Mouse (Mus musculus) ovary, adult 2 months (tissue): ENCODE measurements around the gene Ypel1. TPM values are rescaled to one million over a fixed set of nuclear protein-coding genes. Genes with fewer than 3 reads are reported as not detected.

Source experiments
- polyA plus RNA-seq: library from polyadenylated mRNA; depleted of rRNA; stranded (reverse); fragments of >200 nt; gene quantifications from 2 replicates; pipeline ENCODE4 v1.2.3, GENCODE M21; 2012; rRNA removed

Gene Ypel1
- polyA plus RNA-seq: 8.8 and 10.2 TPM in 2 replicates

DNA sequence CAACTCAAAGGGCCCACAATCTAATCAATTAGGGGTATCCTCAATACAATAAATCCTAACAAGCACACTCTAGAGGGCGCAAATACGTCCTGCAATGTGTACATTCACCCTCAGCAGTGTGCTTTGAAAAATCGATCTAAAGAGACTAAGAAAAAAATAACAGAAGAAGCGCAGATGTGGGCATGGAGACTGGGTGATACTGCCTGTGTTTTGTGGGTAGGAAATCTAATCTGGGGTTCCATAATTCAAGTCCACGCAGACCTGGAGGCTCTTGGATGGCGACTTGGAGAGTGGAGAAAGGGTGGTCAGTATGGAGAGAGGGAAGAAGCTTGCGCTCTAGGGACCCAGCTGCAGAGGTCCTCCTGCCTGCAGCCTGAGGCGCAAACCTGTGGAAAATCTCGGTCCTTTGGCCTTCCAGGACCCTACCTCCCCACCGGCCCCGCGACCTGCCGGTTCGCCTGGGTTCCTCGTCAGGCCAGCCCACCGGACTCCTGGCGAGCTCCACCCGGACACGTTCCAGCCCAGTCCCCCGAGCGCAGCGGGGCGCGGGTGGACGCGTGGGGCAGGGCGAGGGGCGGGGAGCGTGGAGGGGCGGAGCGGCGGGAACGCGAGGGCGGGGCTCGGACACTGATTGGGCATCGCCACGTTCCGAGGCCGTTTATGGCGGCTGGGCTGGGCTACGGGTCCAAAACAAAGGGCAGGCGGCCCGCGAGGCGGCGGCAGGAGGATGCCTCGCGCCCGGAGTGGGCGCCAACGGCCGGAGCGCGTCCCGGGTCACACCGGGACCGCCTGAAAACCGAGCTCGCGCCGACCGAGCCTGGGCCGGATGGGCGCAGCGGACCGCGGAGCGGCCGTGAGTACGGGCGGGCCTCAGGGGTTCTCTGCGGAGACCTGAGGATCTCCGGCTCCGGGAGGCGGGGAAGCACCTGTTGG lies at the start of gene Ypel1:
TSS of gene Ypel1 (plus strand) at position 186 of the 933 bp plus-strand sequence.

DNA sequence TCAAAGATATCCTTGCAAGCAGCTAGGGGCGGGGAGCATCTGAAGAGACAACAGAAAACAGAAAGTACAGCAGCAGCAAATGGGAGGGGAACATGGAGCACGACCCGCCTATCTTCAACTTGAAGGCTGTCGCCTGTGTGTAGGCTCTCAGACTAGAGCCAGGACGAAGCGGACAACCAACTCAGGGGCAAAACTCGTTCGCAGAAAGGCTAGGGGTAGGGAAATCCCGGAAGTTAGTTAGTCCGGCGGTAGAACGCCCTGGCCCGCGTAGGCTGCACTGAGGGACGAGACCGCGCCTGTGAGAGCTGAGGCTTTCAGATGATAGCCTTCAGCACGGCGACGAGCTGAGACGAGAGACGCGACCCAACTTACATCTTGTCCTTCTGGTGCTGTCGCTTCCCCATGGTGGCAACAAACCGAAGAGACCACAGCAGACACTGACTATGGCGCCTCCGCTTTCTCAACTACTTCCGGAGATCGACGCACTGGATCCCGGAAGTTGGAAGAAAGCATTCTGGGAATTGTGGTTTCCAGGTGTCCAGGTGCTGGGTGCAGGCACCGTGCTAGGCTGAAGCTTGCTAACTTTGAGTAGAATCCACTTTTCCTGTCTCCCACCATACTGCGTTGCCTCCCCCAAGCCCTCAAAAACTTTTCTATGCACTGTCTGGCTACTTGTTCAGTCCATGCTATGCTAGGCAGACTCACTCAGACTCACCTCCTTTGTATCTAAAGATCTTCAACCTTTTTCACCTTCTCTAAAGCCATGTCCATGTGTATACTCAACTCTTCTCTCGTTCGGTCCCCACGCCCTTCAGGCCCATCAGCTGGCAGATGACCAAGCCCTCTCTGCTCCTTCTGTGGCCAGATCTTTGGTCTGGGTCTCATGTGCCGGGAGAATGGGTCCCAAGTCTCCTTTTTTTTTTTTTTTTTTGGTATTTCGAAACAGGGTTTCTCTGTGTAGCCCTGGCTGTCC lies 41.6 kb downstream of the Ypel1 start, which contains the start of gene Ppil2:
TSS of gene Ppil2 (minus strand) at position 487 of the 973 bp plus-strand sequence.

DNA sequence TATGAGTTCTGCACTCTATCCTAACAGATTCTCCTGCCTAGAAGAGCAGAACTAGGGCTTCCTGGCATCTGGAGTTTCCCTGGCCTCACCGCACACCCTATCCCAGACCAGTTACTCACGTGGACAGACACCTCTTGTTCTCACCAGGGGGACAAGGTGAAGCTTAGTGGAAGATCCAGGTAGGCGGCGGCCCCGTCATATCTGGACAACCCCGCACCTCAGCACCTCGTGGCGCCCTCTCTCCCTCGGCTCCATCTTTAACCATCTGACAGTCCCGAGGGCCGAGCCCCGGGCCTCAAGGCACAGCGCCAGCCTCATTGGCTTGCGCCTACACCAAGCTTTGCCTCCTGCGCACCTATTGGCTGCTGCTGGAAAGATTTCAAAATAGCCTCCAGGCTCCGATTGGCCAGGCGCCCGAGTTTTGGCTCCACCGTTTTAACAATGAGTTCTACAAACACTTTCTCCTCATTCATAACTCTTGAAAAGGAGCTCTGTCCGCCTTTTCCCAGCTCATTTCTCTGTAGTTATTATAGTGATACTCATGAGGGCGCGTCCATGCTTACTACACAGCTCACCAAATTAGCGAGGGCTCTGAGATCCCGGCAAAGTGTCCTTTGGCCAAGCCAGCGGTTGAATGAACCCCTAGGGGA lies 55.5 kb downstream of the Ypel1 start, which contains the start of gene 2610318N02Rik:
TSS of gene 2610318N02Rik (minus strand) at position 297 of the 650 bp plus-strand sequence.

DNA sequence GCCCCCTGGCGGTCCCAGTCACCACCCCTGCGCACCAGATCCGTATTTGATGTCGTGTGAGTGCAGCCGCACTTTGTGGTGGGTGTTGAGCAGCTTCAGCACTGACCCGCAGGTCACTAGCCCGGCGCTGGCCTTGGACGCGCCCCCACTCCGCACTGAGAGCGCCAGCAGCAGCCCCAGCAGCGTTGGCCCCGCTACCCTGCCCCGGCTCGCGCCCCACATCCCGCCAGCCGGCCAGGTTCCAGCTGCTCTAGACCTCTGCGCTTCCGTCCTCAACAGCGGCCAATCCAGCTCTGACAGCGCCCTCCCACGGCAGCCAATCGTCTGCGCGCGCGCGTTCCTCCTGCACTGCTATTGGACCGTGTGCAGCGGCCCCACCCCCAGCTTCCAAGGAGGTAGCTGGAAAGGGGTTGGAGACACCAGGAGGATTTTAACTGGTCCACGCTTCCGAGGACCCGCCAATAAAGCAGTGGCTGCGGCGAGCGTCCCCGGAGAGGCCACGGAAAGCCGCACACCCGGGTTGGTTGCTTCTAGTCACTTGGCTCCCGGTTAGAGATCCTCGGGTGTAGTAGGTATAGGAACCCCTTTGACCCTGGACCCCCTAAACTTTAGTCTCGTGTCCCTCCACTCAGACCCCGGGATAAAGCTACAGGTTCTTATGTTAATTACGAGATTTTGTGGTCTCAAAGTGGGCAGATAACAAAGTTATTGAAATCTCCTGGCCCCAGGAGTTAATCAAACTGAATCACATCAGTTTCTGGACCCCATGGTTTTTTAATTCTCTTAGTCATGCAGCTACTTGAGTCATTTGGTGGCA lies 62.8 kb downstream of the Ypel1 start, which contains the start of gene Sdf2l1:
TSS of gene Sdf2l1 (minus strand) at position 295 of the 817 bp plus-strand sequence.

Other genes starting within 250 kb of the Ypel1 start
- gene Spag6l, start 240.2 kb upstream of the Ypel1 start, polyA plus RNA-seq: 5.6 and 7.6 TPM in 2 replicates
- not detected in 2 replicates for gene Igll1, start 205.7 kb upstream of the Ypel1 start, polyA plus RNA-seq
- 75.9 and 98.6 TPM in 2 replicates for gene Top3b, start 199.0 kb upstream of the Ypel1 start, polyA plus RNA-seq
- 7.5 and 8.8 TPM in 2 replicates for gene Vpreb1, start 198.9 kb upstream of the Ypel1 start, polyA plus RNA-seq
- 19.4 and 22.2 TPM in 2 replicates for gene Ppm1f, start 173.2 kb upstream of the Ypel1 start, polyA plus RNA-seq
- gene Mapk1, start 86.3 kb upstream of the Ypel1 start, polyA plus RNA-seq: 75.4 and 80.2 TPM in 2 replicates
- gene Ppil2, start 41.6 kb downstream of the Ypel1 start, polyA plus RNA-seq: 98.1 and 102 TPM in 2 replicates
- gene 2610318N02Rik, start 55.5 kb downstream of the Ypel1 start, polyA plus RNA-seq: 3.1 and 3.6 TPM in 2 replicates
- gene Sdf2l1, start 62.7 kb downstream of the Ypel1 start, polyA plus RNA-seq: 120 and 187 TPM in 2 replicates
- gene Ydjc, start 74.9 kb downstream of the Ypel1 start, polyA plus RNA-seq: 27.1 and 39.3 TPM in 2 replicates
- 1.2 and 1.8 TPM in 2 replicates for gene Ccdc116, start 77.5 kb downstream of the Ypel1 start, polyA plus RNA-seq
- gene Ube2l3, start 133.0 kb downstream of the Ypel1 start, polyA plus RNA-seq: 58.7 and 63.1 TPM in 2 replicates
- gene Rimbp3, start 138.9 kb downstream of the Ypel1 start, polyA plus RNA-seq: 0.12 and 0.17 TPM in 2 replicates
- gene Hic2, start 163.9 kb downstream of the Ypel1 start, polyA plus RNA-seq: 3.6 and 4.5 TPM in 2 replicates
- gene Tmem191c, start 206.4 kb downstream of the Ypel1 start, polyA plus RNA-seq: 33.0 and 34.8 TPM in 2 replicates